Mouse (Mus musculus) adrenal gland, postnatal 36 days (tissue): ENCODE measurements around the gene Tmem201. TPM values are rescaled to one million over a fixed set of nuclear protein-coding genes. Genes with fewer than 3 reads are reported as not detected.

Source experiments
- DNase-seq, 2 experiments: peaks; one replicate each; pipeline ENCODE4 v3.0.0; 2021; ENCODE audit warnings: mixed read lengths in 1 of 2
- total RNA-seq, 2 experiments: library from RNA; stranded (reverse); gene quantifications; 2 replicates each; pipeline ENCODE4 v1.2.3; 2021

The Tmem201 gene
- total RNA-seq, 2 experiments from 2014 or later: 29.7 to 31.6 TPM

DNA sequence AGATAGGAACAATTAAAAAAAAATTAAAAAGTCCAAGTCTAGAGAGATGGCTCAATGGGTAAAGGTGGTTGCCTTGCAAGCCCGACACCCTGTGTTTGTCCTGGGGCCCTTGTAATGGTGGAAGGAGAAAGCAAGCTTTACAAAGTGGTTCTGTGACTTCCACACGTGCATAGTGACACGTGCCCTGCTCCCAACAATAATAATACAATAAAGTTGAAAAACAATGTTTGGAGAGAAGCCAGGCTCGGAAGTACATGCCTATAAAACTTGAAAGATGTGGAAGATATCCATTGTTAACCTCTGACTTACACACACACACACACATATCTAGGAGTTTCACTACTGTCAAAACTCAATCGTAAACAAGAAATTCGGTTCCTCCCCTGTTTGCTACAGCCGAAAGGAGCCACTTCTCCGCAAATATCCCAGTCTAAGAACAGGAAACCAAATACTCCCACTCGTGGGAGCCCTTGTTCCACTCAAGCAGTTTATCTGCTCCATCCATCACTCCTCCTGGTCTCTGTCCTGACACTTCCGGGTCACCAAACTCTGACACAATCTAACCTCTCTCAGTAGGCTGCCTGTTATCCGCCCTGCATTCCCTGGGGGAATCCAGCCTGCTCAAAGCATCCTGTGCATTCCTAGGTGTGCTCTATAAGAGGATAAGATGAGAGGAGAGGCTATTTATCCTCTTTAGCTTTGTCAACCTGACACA is 58.6 kb downstream of the Tmem201 start:
- DNase-seq: no peak

- DNase-seq: no peak
These were observed 59.8 kb downstream of the Tmem201 start for GRCm38 (mm10) chr4:149678006-149678405.

DNA sequence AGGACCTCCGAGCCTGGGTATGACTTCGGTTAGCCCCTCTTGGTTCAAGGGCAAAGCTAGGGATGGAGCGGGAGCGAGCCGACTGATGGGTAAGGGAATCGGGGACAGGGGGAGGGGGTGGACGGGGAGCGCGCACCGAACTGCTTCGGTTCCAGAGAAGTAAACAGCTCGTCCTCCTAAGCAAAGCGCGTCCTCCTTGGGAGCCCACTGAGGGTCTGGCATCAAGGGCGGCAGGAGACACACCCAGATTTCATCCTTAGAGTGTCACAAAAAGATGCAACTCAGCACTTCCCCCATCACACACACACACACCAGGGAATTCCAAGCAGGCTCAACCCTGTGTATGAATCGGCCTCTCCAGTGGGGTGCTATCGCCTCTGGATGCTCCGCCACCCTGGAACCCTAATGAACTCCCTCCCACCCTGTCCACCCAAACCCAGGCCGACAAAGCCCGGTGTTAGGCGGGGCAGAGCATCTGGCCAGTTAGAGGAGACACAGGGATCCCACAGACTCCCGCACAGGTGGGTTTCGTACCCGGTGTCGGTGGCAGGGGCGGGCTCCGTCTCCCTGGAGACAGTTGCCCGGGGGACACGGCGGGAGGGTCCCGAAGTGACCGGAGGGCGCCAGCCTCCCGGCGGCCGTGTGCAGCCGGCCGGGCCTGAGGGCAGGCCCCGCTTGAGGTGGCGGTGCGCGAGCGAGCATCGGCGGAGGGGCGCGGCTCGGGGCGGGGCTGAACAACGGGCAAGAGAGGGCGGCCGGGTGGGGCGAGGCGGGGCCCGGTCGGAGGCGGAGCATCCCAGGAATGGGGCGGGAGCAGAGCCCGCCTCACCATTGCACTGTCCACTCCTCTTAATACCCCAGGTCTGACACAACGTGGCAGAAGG is 62.2 kb downstream of the Tmem201 start:
- peak; percentile 92 for DNase-seq

DNA sequence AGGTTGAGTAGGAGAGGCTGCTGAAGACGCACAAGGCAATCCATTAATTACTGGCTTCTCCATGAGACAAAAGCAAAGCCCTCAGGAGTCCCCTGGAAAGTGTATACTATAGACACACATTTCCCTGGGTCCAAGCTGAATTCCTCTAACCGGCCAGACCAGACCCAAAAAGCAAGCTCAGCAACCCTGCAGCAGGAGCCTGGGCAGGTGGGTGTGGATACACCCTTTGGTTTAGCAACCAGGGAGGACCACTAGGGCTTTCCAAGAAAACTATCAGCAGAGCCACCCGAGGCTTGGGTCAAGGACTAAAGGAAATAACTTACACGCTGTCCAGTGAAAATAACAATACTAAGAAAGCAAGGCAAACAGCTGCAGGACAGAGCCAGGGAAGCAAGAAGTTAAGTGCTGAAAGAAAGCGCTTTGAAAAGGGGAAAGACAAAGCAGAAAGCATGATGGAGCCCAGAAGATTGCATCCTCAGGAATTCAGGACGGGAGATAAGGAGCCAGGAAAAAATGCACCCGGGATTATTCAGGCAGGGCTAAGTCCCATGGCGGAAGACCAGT is 62.9 kb downstream of the Tmem201 start:
- DNase-seq: no peak

GRCm38 (mm10) chr4:149672747-149673146 is 65.1 kb downstream of the Tmem201 start:
- no peak for DNase-seq

DNA sequence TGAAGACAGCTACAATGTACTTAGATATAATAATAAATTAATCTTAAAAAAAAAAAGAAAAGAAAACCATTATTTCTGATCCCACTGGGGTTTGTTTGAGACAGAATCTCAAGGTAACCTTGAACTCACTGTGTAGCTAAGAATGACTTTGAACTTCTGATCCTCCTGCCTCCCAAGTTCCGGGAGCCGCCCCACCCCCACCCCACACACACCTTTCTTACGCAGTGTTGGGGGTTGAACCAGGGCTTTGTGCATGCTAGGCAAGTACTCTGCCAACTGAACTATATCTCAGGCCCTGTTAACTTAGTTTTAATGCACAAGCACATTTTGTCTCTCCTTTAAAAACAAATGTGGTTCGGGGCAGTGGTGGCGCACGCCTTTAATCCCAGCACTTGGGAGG is 66.7 kb downstream of the Tmem201 start:
- no peak for DNase-seq

DNA sequence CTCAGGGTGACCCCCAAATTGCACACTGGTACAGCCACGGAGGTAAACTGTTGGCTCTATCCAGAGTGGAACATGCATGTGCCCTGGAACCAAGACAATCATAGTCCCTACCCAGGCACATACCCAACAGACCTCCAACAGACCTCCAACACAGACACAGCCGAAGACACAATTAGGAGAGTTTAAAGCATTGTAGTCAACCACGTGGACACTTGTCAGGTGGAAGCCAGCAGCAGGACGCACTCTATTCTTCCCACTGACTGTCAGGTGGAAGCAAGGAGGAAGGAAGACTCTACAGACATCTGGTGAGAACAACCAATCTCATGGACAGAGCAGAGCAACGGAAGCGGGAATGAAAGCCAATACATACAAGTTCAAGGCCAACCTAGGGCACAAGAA is 72.2 kb downstream of the Tmem201 start:
- DNase-seq: no peak

Other genes with a start within 250 kb of the Tmem201 start
- gene Ctnnbip1, start 219.8 kb downstream of the Tmem201 start, total RNA-seq: 10 to 100 TPM; 21.0 to 39.0 TPM
- 10 to 100 TPM; 92.4 to 97.7 TPM for gene Clstn1, start 151.6 kb downstream of the Tmem201 start, total RNA-seq
- 1 to 10 TPM; 2.7 to 3.8 TPM for gene Pik3cd, start 35.5 kb downstream of the Tmem201 start, total RNA-seq
- gene Slc25a33, start 36.2 kb upstream of the Tmem201 start, total RNA-seq: 10 to 100 TPM; 18.3 to 31.6 TPM
- 10 to 100 TPM; 21.8 to 52.7 TPM for gene Spsb1, start 217.0 kb upstream of the Tmem201 start, total RNA-seq